Mouse (Mus musculus): Measurements from ENCODE around the gene Cdc73.
A peak's percentile ranks its signal among the peaks of the same experiment; 100 is the strongest.

GRCm38 (mm10) chr1:143684849-143685248 is 17.8 kb downstream of the Cdc73 start:
- TF ChIP-seq ZC3H11A (IDR thresholded peaks at IDR 0.05; ENCODE audit: borderline replicate concordance, low read depth, low read length) (no peak), MAFK (IDR thresholded peaks at IDR 0.05; ENCODE audit: insufficient read depth, low read depth, low read length) (peak; percentile 67), HCFC1 (IDR thresholded peaks at IDR 0.05; ENCODE audit: borderline replicate concordance, insufficient read depth, low read length) (no peak)

All from ES-E14 (cell line).